Comparison of ENCODE assay signal across 21 mouse cellular contexts in the genomic region with DNA sequence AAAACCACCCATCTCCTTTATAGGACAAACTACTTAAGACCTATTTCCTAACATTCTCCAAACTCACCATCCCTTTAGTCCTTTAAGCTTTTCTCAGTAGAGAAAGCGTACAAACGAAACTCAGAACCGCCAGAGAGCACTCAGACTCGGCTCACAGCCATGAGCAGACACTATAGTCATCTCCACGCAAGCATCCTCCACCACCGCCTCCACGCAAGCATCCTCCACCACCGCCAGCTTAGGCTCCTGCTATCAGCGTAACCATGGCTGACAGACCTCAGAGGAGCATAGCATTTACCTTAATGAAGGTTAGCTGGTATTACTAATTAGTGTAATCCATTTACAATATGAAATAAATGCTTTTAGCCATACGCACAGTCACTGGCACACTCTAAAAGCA.
A peak's percentile ranks its signal among the peaks of the same experiment; 100 is the strongest.
DNase-seq lines count a peak whose midpoint lies in the region; TF ChIP-seq lines count a peak whose summit lies in the region.
"Had no signal": no experiment of that assay in that cellular context is flagged by ENCODE, and none has a peak within 500 bp of the region (broad histone marks: within the 10 kb centered on the region; RNA-seq: fewer than 3 reads in every experiment).

No protein-coding gene starts in this region.

- peaks cover 15% of the 10 kb centered on the region for H3K4me1 ChIP-seq in olfactory bulb, adult 2 months (ENCODE audit: control insufficient read depth, insufficient read depth, low read length)
- 0 out of 2 replicates have a peak, but pooled peaks cover 2% of the 10 kb centered on the region for H3K4me1 ChIP-seq in limb, embryonic 10.5 days

- TF ChIP-seq CTCF in olfactory bulb, adult 2 months (IDR thresholded peaks at IDR 0.05; ENCODE audit: insufficient read depth, low read depth, low read length), result no peak

- H3K4me3 ChIP-seq in olfactory bulb, adult 2 months (ENCODE audit: insufficient read depth, low read depth, low read length), result no peak overlapping the region
- H3K4me3 ChIP-seq in limb, embryonic 10.5 days, result no peak overlapping the region
- H3K4me3 ChIP-seq: gastrocnemius, adult 2 months; heart, embryonic 10.5 days; heart, embryonic 13.5 days had no signal

- H3K36me3 ChIP-seq in limb, embryonic 10.5 days, result peaks cover 8% of the 10 kb centered on the region; the same call in 1 of the 2 replicates

- no peaks in the 10 kb centered on the region for H3K27me3 ChIP-seq in limb, embryonic 10.5 days (ENCODE audit: low read depth, poor library complexity, severe bottlenecking)
- H3K27me3 ChIP-seq: heart, embryonic 13.5 days had no signal

- DNase-seq in heart, adult 11 months, result peak; percentile 61
- no peak for DNase-seq in heart, adult 8-10 months (ENCODE audit: low spot score)
- DNase-seq in left cerebral cortex, adult 18-20 months (ENCODE audit: low spot score in 2 of 2), result peak; percentile 38 to 48
- no peak for DNase-seq in left cerebral cortex, adult 11 months (ENCODE audit: low spot score)
- peak; percentile 37 for DNase-seq in right cerebral cortex, adult 18-20 months
- no peak for DNase-seq in right cerebral cortex, postnatal 25 days
- DNase-seq in limb, embryonic 10.5 days (ENCODE audit: low spot score), result no peak
- DNase-seq: adrenal gland, adult 2 months; adrenal gland, postnatal 14 days; cerebellum, adult 18-20 months; cerebellum, adult 9-10 months; cerebellum, postnatal 14 days; gastrocnemius, adult 2 months; gastrocnemius, postnatal 14 days; heart, adult 18-20 months; heart, postnatal 14 days; heart, postnatal 4 days had no signal

- no peak for TF ChIP-seq POLR2A in olfactory bulb, adult 2 months (IDR thresholded peaks at IDR 0.05; ENCODE audit: insufficient read depth, low read depth, low read length)

- H3K9me3 ChIP-seq in limb, embryonic 10.5 days (replicated peaks), result no peaks in the 10 kb centered on the region
- H3K9me3 ChIP-seq: heart, embryonic 10.5 days; heart, embryonic 13.5 days had no signal

- 54% methylated on average over 10 of the region's 10 CpGs for WGBS in olfactory bulb, adult 2 months
- 94% methylated on average over 10 of the region's 10 CpGs for WGBS in limb, embryonic 10.5 days

- peak overlapping the region; percentile 42; the same call in 1 of the 2 replicates for H3K27ac ChIP-seq in olfactory bulb, adult 2 months (ENCODE audit: insufficient read depth, low read depth, low read length)
- H3K27ac ChIP-seq in limb, embryonic 10.5 days, result no peak overlapping the region
- H3K27ac ChIP-seq: gastrocnemius, adult 2 months; heart, embryonic 10.5 days; heart, embryonic 13.5 days; hindbrain, embryonic 14.5 days had no signal

Comparison
In these comparisons a context has a peak if more than half of its experiments do, and no peak if none do; other contexts are left out.
1. DNase-seq: peak in heart, adult 11 months (single experiment), left cerebral cortex, adult 18-20 months (2 of 2) and right cerebral cortex, adult 18-20 months (single experiment); none in heart, adult 8-10 months (single experiment), left cerebral cortex, adult 11 months (single experiment), right cerebral cortex, postnatal 25 days (single experiment) and limb, embryonic 10.5 days (single experiment).